Mouse (Mus musculus) thymus, postnatal 4 days (tissue): ENCODE results near the gene Ctrc.

Experiments
- DNase-seq: peaks from one replicate; pipeline ENCODE4 v3.0.0; 2021

Ctrc gene

DNA sequence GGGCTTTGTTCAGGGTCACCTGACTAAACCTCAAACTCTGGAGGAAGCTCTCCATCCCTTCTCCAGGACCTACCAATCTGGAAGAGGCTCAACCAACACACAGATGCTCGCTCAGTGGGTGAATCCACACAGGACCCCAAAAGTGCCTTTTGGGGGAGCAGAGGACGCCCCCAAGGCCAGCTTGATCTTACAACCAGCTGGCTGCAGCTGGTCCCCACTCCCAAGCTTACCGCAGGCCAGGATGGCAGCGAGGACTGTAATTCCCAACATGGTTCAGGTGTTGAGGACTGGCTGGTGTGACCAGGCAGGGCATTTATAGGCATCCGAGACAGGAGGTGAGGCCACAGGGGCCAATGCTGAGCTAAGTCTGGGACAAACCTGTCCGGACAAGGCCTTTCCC lies at the start of gene Ctrc:
Gene Ctrc (minus strand): TSS at position 361 of the 400 bp plus-strand sequence.
- peak; percentile 4 for DNase-seq

DNA sequence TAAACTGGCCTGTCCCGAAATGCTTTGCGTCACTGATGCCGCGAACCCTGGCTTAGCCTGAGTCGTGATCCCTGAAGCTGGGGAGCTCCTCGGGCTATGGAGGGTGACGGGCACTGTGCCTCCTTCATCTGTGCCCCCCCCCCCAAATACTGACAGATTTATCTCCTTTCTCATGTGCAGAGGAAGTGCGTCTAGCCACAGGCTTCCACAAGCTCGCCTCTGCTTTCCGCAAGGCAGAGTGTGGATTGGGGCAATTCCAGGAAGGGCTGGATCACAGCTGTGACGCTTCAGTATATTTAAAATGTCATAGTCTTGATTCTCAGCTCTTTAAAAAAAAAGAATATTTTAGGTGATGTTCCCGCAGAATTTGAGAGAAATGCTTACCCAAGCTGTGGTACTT lies 49.6 kb upstream of the Ctrc start:
- DNase-seq, result no peak

DNA sequence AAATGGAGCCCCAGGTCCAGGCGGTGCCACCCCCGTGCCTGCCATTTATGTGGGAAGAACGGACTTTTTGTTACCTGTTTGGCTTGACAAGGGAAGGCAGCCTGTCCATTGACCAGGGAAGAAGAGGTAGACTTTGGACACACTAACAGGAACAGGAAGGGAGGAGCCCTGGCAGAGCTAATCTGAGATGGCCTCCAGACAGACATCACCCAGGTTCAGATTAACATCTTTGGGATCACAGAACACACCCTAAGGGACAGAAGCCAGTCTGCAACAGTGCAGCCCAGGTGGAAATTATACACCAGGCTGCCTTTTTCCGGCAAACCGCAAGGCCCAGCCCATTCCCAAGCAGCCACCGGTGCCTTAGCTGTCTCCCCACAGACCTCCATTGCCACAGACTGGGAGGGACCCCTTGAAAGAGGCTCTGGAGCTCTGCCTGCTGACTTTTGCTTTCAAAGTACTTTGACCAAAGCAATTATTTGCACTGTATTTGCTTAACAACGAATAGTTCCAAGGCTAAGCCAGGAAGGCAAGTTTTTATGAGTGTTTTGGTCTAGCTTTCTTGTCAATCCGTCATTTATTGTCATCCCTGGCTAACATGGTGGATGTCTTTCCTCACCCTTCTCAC lies 47.1 kb upstream of the Ctrc start:
- no peak for DNase-seq

DNA sequence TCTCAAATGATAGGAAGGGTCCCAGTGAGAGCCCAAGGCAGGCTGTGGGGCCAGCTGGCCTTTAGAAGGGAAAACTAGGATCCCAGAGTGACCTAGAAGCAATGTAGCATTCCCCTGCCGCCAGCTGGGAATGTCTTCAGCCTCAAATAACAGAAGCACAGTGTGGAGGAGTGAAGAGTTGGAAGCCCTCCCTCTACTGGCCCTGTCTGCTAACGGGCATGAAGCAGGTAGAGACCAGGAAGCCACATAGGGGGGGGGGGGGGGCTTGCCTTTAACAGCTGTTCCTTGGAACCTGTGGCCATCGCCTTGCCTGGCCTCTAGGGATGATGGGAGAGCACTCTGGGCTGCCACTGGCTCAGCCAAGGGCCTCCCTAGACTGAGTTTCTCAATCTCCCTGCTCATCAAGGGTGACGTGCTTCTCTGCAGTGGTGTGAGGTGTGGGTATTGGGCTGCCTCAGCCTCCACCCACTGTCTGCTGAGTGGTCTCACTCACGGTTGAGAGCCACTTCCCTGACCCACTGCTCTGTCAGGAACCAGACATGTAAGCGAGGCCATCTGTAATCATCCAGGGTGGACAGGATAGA lies 40.3 kb upstream of the Ctrc start:
- DNase-seq, result no peak

DNA sequence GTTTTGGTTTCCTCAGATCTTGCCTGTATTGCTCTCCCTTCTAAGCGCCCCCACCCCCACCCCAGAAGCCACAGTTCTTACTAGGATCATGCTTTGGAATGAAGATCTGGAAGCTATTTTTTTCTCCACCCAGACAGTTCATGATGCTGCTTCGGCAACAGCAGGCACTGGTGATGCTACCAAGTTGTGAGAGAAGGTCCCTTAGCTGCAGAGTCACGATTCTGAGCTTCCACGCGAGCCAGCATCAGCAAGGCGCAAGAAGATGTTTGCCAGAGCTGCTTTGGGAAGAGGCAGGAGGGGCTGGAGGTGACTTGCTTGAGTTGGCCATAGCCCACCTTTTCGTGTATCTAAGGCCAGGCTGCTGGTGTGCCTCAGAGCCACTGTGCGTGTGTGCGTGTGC lies 39.3 kb upstream of the Ctrc start:
- DNase-seq, result no peak

DNA sequence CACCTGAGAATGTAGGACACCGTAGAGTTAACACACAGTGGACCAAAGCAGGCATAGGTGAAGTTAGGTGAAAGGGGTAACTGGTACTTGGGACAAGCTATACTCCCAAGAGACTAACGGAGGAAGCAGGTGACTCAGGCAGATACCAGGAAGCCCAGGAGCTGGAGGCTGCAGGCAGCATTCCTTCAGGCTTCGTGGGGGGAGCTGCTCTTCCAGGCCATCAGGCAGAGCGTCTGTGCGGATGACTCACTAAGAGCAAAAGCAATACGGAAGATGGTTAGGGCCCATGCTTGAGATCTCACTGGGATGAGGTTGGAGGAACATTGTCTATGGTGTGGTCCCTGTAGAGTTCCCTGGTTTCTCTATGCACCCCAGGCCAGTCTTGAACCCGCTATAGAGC lies 36.7 kb upstream of the Ctrc start:
- DNase-seq, result no peak

DNA sequence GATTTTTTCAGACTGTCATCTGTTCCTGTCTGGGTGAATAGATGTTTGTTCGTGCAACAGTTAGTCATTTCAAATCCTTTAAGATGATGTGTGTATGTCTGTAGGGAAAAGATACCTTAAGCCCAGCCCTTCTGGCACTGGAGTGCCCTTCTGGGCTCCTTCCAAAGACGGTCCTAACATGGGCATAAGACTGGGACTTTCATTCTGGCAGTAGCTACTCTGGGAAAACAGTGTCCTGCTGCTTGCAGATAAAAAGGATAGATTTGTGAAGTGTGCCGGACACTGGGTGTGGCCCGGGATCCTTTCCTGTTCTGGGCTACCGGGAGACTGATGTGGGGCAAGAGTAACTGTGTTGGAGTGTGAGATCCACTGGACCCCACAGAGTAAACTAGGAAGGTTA lies 35.8 kb upstream of the Ctrc start:
- no peak for DNase-seq

GRCm38 (mm10) chr4:141881289-141881914 lies 35.2 kb upstream of the Ctrc start:
- no peak for DNase-seq

- no peak for DNase-seq
Measured at GRCm38 (mm10) chr4:141879875-141880274, 33.7 kb upstream of the Ctrc start.

GRCm38 (mm10) chr4:141879074-141879473 lies 32.9 kb upstream of the Ctrc start:
- DNase-seq, result no peak

GRCm38 (mm10) chr4:141878621-141879020 lies 32.5 kb upstream of the Ctrc start:
- no peak for DNase-seq

GRCm38 (mm10) chr4:141875481-141876108 lies 29.4 kb upstream of the Ctrc start:
- no peak for DNase-seq

- DNase-seq, result peak; percentile 86
Measured at GRCm38 (mm10) chr4:141874601-141875460, 28.7 kb upstream of the Ctrc start, which contains the start of gene Efhd2. TSS of gene Efhd2 (minus strand) at chr4:141874920.

- no peak for DNase-seq
Measured at GRCm38 (mm10) chr4:141874111-141874600, 28.0 kb upstream of the Ctrc start.

DNA sequence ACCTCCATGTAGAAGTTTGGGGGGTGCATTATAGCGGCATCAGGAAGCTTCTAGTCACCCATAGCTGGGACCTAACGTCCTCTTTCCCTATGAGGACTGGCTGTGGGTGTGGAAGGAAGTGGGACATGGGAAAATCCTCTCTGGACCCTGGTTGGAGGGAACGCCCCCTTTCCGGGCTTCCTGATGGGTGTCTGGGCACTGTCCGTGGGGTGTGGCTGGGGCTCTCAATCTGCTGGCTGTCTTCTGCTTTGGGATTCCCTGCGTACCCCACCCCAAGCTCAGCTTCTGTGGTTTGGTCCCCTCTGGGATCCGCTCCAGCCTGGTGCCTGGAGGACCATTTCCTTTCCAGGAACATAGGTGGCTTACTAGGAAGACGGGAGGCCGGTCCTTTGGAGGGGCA lies 26.8 kb upstream of the Ctrc start:
- DNase-seq, result no peak

DNA sequence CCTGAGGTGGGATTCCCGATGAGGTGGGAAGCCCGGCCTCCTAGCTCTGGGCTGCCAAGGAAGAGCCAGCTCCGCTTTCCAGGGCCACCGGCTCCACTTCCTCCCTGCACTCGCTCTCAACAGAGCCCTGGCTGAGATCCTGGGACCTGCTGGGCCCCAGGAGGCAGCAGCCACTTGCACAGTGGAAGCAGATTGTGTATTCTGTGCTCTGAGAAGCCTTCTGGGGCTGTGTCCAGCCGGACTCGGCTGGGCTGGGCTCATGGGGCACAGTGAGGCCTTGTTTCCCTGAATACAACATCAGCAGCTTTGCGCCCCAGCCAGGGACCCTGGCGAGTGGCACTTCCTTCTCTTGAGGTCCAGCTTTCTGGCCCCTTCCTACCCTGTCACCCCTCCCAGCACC lies 25.8 kb upstream of the Ctrc start:
- DNase-seq, result no peak

DNA sequence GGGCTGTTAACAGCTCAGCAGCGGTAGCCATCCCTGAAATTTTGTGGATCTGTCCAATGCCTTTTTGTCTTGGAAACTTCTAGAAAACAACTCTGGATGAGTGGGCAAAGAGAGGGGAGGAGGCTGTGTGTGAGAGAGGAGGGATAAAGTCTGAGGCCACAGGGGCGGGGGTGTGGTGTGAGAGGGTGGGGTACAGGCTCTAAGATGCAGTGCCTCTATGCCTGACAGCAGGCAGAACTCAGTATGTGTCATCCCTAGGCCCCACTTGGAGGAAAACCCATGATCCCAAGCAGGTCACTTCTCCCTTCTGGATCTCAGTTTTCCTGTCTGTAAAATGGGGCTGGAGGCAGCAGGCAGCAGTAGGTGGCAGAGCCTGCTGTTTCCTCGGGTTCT lies 25.2 kb upstream of the Ctrc start:
- DNase-seq, result no peak

DNA sequence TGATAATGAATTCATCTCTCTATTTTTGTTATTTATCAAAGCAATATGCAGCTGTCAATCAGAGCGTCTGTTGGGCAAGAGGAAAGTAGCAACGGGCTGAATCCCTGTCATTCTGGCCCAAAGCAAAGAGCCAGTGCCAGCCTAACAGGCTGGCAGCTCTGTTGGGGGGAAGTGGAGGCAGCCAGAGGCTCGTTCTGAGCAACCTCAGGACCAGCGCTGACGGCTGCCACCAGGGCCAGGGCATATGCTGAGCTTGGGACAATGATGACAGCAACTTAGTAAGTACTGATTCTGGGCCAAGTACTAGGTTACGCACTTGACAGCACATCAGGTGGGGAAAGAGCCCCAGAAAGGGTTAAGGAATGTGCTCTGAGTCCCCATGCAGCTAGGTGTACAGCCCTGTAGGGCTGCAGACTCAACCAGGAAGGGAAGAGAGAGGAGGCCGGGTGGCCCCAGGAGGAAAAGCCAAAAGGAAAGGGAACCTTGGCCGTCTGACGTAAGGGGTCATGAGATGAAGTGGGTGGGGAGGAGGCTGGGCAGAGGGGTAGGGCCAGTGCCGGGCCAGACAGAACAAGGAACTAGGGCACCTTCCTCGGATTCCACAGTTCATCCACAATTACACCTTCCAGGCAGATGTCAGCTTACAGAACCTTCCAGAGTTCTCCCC lies 24.6 kb upstream of the Ctrc start:
- DNase-seq, result no peak

DNA sequence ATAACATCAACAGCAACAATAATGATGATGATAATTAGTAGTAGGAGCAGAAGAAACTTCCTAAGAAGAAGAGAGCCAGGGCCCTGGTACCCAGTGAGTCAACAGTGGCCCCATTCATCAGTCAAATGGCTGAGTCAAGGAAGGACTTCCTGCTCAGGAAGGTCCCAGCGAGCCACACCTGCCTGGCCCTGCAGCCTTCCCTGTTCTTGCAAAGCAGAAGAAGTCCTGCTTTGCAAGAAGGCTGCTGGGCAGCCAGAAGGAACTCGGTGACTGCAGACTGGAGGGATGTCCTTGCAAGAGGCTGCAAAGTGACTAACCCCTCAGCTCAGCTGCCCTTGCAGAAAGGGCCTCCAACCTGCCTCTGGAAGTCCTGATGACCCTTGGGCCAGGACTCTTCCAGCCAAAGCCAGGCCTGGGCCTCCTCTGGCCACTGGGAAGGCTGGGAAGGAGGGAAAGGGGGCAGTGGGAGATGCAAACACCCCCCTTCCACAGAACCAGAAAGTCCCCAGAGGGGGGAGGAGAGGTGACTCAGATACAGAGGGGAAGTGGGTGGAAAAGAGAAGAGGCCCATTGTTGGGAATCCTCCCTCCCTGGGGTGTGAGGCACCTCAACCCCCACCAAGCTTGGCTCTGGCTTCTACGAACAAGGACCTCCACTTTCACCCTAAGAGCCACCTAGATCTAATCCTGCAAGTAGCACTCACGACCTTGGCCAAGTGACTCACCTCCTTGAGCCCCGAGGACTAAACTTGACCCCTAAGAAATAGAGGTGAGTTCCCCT lies 23.5 kb upstream of the Ctrc start:
- no peak for DNase-seq

- no peak for DNase-seq
Measured at GRCm38 (mm10) chr4:141868051-141868450, 21.9 kb upstream of the Ctrc start.

- no peak for DNase-seq
Measured at GRCm38 (mm10) chr4:141867498-141867897, 21.3 kb upstream of the Ctrc start.
